Mouse (Mus musculus) testis, postnatal 14 days (tissue): ENCODE measurements at regions not wholly inside any gene's neighbourhood (a gene's known extent, or its start where the extent isn't known, plus 50 kb on each side); places are given as distances from the start of the nearest gene placed in this dataset.

Source experiments
- DNase-seq: peaks from one replicate; pipeline ENCODE4 v3.0.0; 2021; ENCODE audit warnings: low spot score

GRCm38 (mm10) chr4:11903861-11904260, 77.2 kb downstream of the Gm10604 start:
- no peak for DNase-seq

- no peak for DNase-seq
These were observed 77.7 kb downstream of the Gm10604 start for GRCm38 (mm10) chr4:11903401-11903800.

- no peak for DNase-seq
These were observed 81.0 kb downstream of the Gm10604 start for GRCm38 (mm10) chr4:11899979-11900624.

GRCm38 (mm10) chr4:11897231-11897630, 83.8 kb downstream of the Gm10604 start:
- no peak for DNase-seq

- DNase-seq = peak; percentile 21
These were observed 84.9 kb downstream of the Gm10604 start for GRCm38 (mm10) chr4:11895857-11896825.

- no peak for DNase-seq
These were observed 87.4 kb downstream of the Gm10604 start for GRCm38 (mm10) chr4:11893560-11894205.

- peak; percentile 44 for DNase-seq
These were observed 91.9 kb downstream of the Gm10604 start for GRCm38 (mm10) chr4:11889039-11889600.

GRCm38 (mm10) chr4:11887377-11887776, 93.7 kb downstream of the Gm10604 start:
- no peak for DNase-seq

- no peak for DNase-seq
These were observed 95.6 kb downstream of the Gm10604 start for GRCm38 (mm10) chr4:11885499-11885898.

- no peak for DNase-seq
These were observed 96.2 kb downstream of the Gm10604 start for GRCm38 (mm10) chr4:11884818-11885217.

GRCm38 (mm10) chr4:11883295-11883694, 97.8 kb downstream of the Gm10604 start:
- DNase-seq = peak; percentile 32

- DNase-seq = no peak
These were observed 98.4 kb downstream of the Gm10604 start for GRCm38 (mm10) chr4:11882666-11883065.

GRCm38 (mm10) chr4:11878638-11879037, 102.4 kb downstream of the Gm10604 start:
- no peak for DNase-seq

GRCm38 (mm10) chr4:11877945-11878344, 103.1 kb downstream of the Gm10604 start:
- no peak for DNase-seq

- DNase-seq = no peak
These were observed 105.1 kb downstream of the Gm10604 start for GRCm38 (mm10) chr4:11876009-11876408.

GRCm38 (mm10) chr4:11874586-11875264, 106.3 kb downstream of the Gm10604 start:
- no peak for DNase-seq

GRCm38 (mm10) chr4:11872036-11872435, 109.0 kb downstream of the Gm10604 start:
- DNase-seq = no peak

GRCm38 (mm10) chr4:11869721-11870120, 111.3 kb downstream of the Gm10604 start:
- no peak for DNase-seq

GRCm38 (mm10) chr4:11868565-11868964, 112.5 kb downstream of the Gm10604 start:
- no peak for DNase-seq
